Mouse (Mus musculus): ENCODE measurements at regions not wholly inside any gene's neighbourhood (a gene's known extent, or its start where the extent isn't known, plus 50 kb on each side); places are given as distances from the start of the nearest gene placed in this dataset.

DNA sequence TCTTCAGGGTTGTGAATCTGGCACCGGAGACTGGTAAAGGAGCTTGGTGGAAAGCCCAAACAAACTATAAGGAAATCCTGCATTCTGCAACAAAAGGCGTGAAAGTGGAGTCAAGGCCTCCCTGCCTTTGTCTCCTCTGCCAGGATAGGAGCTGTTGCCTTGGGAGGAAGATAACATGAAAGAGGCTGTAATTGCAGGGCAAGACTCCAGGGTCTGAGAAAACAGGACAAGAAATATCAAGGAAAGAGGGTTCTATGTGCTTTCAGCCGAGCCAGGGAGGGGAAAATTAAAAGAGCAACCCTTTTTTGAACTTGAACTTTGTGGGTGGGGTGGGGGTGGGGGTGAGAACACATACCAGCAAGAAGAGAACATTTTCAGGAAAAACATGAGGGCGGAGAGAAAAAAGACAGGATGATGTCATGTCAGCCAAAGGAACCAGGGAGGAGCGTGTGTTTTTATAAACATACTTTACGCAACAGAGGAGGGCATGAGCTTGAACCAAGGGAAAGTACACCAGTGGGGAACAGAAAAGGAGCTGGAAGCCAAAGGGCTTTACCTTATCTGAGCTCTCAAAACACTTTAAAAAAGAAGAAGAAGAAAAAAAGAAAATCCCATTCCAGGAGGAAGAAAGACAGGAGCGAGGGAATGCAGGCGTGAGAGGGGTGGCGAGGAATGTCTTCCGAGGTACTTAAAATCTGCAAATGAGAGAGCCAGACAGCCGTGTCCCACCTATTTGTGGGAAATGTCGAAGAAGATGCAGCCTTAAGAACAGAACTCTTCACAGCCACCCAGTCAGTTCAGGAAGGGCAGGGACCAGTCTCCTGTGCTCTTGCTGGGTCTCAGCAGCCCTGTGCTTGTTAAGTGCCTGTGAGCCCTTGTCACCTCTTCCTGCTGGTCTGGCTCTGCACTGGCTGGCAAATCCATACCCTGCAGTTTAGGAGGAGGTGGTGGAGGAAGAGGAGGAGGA, 66.2 kb upstream of the Irf2bp2 start:
- DNase-seq (ENCODE audit: low spot score): peak; percentile 75

- DNase-seq (ENCODE audit: low spot score): no peak
Measured at GRCm38 (mm10) chr8:126657546-126657945, 63.8 kb upstream of the Irf2bp2 start.

DNA sequence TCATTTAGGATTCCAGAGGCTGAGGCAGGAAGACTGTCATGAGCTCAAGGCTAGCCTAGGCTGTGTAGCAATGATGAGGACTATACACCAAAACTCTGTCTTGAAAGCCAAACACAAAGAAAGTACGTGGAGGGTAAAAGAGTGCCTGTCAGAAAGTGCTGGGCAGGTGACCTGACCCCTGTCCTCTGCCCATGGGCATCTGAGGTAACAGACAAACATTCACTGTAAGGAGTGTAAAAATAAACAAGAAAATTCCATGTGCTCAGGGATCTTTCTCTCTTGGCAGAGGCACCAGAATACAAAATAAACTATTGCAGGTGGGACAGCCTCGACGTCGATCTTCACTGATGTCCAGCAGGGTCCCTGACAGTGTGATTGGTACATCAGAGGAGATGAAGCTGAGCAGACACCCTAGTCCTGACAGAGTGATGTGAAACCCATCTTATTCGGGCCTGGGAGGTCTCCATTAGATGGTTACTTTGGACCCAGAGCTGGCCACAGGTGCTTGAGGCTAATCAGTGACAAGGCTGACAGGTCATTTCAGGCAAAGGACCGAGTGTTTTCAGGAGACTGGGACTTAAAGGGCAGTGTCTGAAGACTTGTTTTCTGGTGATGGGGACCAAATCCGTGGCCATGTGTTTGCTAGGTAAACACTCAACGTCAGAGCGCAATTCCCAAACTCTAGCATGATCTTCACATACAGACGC, 62.9 kb upstream of the Irf2bp2 start:
- DNase-seq (ENCODE audit: low spot score): no peak

- DNase-seq (ENCODE audit: low spot score): no peak
Measured at GRCm38 (mm10) chr8:126655565-126655964, 61.8 kb upstream of the Irf2bp2 start.

- no peak for DNase-seq (ENCODE audit: low spot score)
Measured at GRCm38 (mm10) chr8:126654353-126654752, 60.6 kb upstream of the Irf2bp2 start.

DNA sequence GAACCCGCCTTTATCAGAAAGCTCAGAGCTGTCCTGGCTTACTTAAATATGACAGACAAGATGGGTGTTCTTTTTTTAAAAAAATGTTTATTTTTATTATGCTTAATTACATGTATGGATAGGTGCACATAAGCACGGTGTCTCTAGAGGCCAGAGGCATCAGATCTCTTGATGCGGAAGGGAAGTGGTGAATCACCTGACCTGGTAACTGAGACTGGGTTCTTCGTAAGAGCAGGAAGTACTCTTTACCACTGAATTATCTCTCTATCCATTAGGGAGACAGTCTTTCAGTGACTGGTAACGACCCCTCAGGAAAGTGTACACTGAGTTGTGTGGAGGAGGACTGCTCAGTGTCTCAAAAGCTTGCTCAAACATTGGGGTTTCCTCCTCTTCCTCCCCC, 58.4 kb upstream of the Irf2bp2 start:
- DNase-seq (ENCODE audit: low spot score): no peak

GRCm38 (mm10) chr8:126650945-126651344, 57.2 kb upstream of the Irf2bp2 start:
- DNase-seq (ENCODE audit: low spot score): peak; percentile 85

GRCm38 (mm10) chr8:126649305-126649704, 55.5 kb upstream of the Irf2bp2 start:
- DNase-seq (ENCODE audit: low spot score): no peak

DNA sequence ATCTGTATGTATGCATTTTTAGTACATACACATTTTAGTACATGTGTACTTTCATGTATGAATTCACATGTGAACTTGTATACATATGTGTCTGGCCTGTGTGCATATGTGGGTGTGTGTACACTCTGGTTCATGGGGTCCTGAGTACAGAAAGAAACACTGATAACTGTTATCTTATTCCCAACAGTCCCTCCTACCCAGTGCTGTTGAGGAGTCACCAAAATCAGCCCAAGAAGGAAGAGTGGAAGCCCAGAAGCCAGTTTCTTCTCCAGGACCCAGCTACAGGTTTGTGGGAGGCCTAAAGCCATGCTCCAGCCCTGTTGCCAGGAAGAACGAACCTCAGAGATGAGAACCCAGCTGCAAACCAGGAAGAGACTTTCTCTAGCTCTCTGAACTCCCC, 53.6 kb upstream of the Irf2bp2 start:
- DNase-seq (ENCODE audit: low spot score): no peak

- no peak for DNase-seq (ENCODE audit: low spot score)
Measured at GRCm38 (mm10) chr8:126646604-126647311, 53.0 kb upstream of the Irf2bp2 start.

- no peak for DNase-seq (ENCODE audit: low spot score)
Measured at GRCm38 (mm10) chr8:126644179-126644578, 50.4 kb upstream of the Irf2bp2 start.
